Mouse (Mus musculus): Measurements from ENCODE around the gene Atf3.

- no peak for TF ChIP-seq TCF3 (IDR thresholded peaks at IDR 0.05; ENCODE audit: insufficient read length, low read depth)
- TF ChIP-seq POLR2A (IDR thresholded peaks at IDR 0.05; ENCODE audit: insufficient read length, low read depth) = no peak
- no peak for TF ChIP-seq REST (IDR thresholded peaks at IDR 0.05; ENCODE audit: insufficient read depth, insufficient read length)
- TF ChIP-seq MYOD1 (IDR thresholded peaks at IDR 0.05; ENCODE audit: control insufficient read depth in 1 of 3, insufficient read length in 2 of 3, low read depth in 2 of 3) = no peak
- no peak for TF ChIP-seq MYOG (IDR thresholded peaks at IDR 0.05; ENCODE audit: control insufficient read depth in 1 of 3, insufficient read depth in 1 of 3, insufficient read length in 2 of 3, low read depth in 2 of 3)
- no peak for TF ChIP-seq USF1 (IDR thresholded peaks at IDR 0.05; ENCODE audit: low read depth)
- TF ChIP-seq MAX (IDR thresholded peaks at IDR 0.05; ENCODE audit: low read depth) = no peak
- no peak for TF ChIP-seq POLR2AphosphoS2 (IDR thresholded peaks at IDR 0.05; ENCODE audit: insufficient read length, low read depth)
- TF ChIP-seq E2F4 (IDR thresholded peaks at IDR 0.05; ENCODE audit: insufficient read depth) = no peak
- TF ChIP-seq CEBPB (IDR thresholded peaks at IDR 0.05; ENCODE audit: insufficient read depth, poor library complexity, severe bottlenecking) = no peak
- TF ChIP-seq TCF12 (IDR thresholded peaks at IDR 0.05; ENCODE audit: insufficient read depth, poor library complexity, severe bottlenecking) = no peak
- TF ChIP-seq SRF (IDR thresholded peaks at IDR 0.05; ENCODE audit: control insufficient read depth, insufficient read length, low read depth) = no peak
Observed at GRCm38 (mm10) chr1:191132934-191133333, 84.9 kb downstream of the Atf3 start.
